Mouse (Mus musculus) embryonic facial prominence, embryonic 14.5 days (tissue): ENCODE measurements around the gene Pick1. TPM values are rescaled to one million over a fixed set of nuclear protein-coding genes. Genes with fewer than 3 reads are reported as not detected.

Source experiments
- polyA plus RNA-seq: library from polyadenylated mRNA; unstranded; fragments of >200 nt; fragmentation: Nextera tagmentation; extraction: Ambion mirVana; gene quantifications from 2 replicates; pipeline ENCODE4 v1.2.1, GENCODE M21; 2014

The Pick1 gene
- polyA plus RNA-seq, 1 experiment from 2014 or later, result 18.1 TPM

Other genes with a start within 250 kb of the Pick1 start
- 168 and 202 TPM in 2 replicates for gene H1f0, start 200.7 kb upstream of the Pick1 start, polyA plus RNA-seq
- gene Galr3, start 187.3 kb upstream of the Pick1 start, polyA plus RNA-seq, result not detected in 2 replicates
- 42.6 and 43.6 TPM in 2 replicates for gene Ankrd54, start 166.3 kb upstream of the Pick1 start, polyA plus RNA-seq
- 197 and 220 TPM in 2 replicates for gene Eif3l, start 154.0 kb upstream of the Pick1 start, polyA plus RNA-seq
- gene Micall1, start 120.3 kb upstream of the Pick1 start, polyA plus RNA-seq, result 10.5 and 10.8 TPM in 2 replicates
- 305 TPM in 2 replicates for gene Polr2f, start 88.2 kb upstream of the Pick1 start, polyA plus RNA-seq
- gene 1700088E04Rik, start 87.9 kb upstream of the Pick1 start, polyA plus RNA-seq, result 8.5 and 12.2 TPM in 2 replicates
- 16.2 and 17.7 TPM in 2 replicates for gene Sox10, start 63.9 kb upstream of the Pick1 start, polyA plus RNA-seq
- 1.1 TPM in 2 replicates for gene Gm49486, start 218 bp downstream of the Pick1 start, polyA plus RNA-seq
- gene Slc16a8, start 25.6 kb downstream of the Pick1 start, polyA plus RNA-seq, result 0.28 and 0.29 TPM in 2 replicates
- 5.6 and 6.9 TPM in 2 replicates for gene Baiap2l2, start 56.4 kb downstream of the Pick1 start, polyA plus RNA-seq
- gene Pla2g6, start 99.2 kb downstream of the Pick1 start, polyA plus RNA-seq, result 13.3 and 14.6 TPM in 2 replicates
- 2.6 and 2.8 TPM in 2 replicates for gene Maff, start 117.4 kb downstream of the Pick1 start, polyA plus RNA-seq
- gene Tmem184b, start 174.4 kb downstream of the Pick1 start, polyA plus RNA-seq, result 73.0 and 77.6 TPM in 2 replicates
- 75.3 and 76.3 TPM in 2 replicates for gene Csnk1e, start 226.4 kb downstream of the Pick1 start, polyA plus RNA-seq